Mouse (Mus musculus): ENCODE measurements around the gene Ube2o. TPM values are rescaled to one million over a fixed set of nuclear protein-coding genes. Genes with fewer than 3 reads are reported as not detected.
"Not testable (repeated sequence)": the region's sequence is repeated elsewhere in the genome, so short reads cannot be mapped to it uniquely, and the experiment has no call there.

Ube2o gene
- polyA plus RNA-seq, 1 experiment: 80.5 TPM

DNA sequence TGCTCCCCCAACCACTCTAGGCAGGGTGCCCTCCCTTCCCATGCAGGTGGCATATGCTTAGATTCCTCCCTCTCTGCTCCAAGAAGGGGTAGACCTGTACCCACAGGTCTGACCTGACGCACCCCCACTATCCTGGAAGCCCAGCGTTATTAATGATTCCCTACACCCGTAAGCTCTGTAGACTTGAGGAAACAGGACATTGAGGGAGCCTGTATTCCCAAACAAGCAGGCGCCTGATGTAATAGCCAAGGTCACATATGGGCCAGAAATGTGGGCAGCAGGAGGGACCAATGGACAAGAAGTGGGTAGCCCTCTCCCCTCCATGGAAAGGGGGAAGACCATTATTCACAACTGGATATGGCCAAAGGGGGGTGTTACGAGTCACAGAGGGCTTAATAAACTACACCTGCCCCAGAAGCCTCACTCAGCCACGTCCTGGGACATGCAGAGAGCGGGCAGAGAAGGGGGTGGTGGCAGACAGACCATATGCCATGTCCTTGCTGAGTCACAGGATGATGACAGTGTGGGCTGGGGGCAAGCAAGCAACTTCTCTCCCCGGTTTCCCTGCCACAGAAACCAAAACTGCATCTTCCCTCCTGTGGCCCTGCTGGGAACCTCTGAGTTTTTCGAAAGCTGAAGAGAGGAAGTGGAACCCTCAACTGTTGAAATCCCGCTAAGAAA lies 35.3 kb upstream of the Ube2o start:
- Histone ChIP-seq H3K36me3 (ENCODE audit: control insufficient read depth) (peaks cover 74% of the 10 kb centered on the region), H3K27me3 (ENCODE audit: control insufficient read depth) (no peaks in the 10 kb centered on the region), H3K9me3 (ENCODE audit: control insufficient read depth, low read length) (no peaks in the 10 kb centered on the region), H3K4me3 (replicated peaks) (peak overlapping the region; percentile 65), H3K4me1 (ENCODE audit: control insufficient read depth) (peaks cover 100% of the 10 kb centered on the region)
- TF ChIP-seq TAL1 (IDR thresholded peaks at IDR 0.05; ENCODE audit: low read length): no peak
- TF ChIP-seq GATA1 (IDR thresholded peaks at IDR 0.05; ENCODE audit: low read length): no peak

DNA sequence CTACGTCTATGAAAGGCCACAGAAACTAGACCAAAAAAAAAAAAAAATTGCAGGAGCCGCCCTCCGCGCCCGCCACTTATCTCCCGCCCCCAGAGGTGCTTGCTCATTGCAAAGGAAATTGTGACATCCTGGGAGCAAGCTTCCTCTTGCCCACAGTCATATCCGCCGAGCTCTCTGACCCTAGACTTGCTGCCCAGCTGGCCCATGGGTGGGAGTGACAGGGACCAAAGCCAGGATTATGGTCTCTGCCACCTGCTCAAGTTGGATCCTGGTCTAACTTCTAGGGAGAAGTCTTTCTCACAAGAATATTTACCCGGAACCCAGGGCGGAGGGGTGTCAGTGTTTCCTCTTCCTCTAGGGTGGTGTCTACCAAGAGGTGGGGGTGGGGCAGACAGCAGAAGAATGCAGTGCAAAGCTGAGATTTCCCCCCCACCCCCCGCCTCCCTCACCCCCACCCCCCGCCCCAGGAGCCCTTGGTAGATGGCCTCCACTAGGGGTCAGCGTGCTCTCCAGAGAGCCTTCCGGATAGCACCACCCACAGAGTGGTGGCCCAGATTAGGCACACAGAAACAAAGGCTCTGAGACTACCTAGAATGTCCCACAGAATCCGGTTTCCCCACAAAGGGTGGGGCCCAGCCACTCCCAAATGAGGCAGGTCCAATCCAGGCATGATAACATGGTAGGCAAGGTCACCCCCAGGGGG lies 34.6 kb upstream of the Ube2o start:
- TF ChIP-seq TAL1 (IDR thresholded peaks at IDR 0.05; ENCODE audit: low read length): peak; percentile 52; the same call in 2 of the 3 replicates
- peak; percentile 71 for TF ChIP-seq GATA1 (IDR thresholded peaks at IDR 0.05; ENCODE audit: low read length)
- Histone ChIP-seq H3K4me3 (replicated peaks) (peak overlapping the region; percentile 65), H3K27me3 (ENCODE audit: control insufficient read depth) (no peaks in the 10 kb centered on the region), H3K4me1 (ENCODE audit: control insufficient read depth) (peaks cover 97% of the 10 kb centered on the region), H3K9me3 (ENCODE audit: control insufficient read depth, low read length) (no peaks in the 10 kb centered on the region), H3K36me3 (ENCODE audit: control insufficient read depth) (peaks cover 72% of the 10 kb centered on the region)

DNA sequence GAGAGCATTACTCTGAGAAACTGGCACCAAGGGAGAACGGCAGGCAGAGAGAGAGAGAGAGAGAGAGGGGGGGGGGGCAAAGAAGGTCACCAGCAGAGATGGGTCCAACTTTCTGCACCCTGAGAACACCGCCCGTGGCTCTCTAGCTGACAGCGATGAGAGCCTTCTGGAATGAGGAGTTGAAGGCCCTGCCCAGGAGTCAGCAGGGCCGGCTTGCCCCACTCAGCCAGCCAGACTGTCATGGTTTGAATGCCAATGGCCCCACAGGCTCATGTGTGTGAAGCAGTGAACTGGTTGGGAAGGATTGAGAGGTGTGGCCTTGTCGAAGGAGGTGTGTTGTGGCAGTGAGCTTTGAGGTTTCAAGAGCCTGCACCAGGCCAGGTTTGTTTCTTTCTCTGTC lies 32.0 kb upstream of the Ube2o start:
- H3K9me3 ChIP-seq (ENCODE audit: control insufficient read depth, low read length): no peaks in the 10 kb centered on the region
- H3K36me3 ChIP-seq (ENCODE audit: control insufficient read depth): peaks cover 75% of the 10 kb centered on the region
- no peak overlapping the region for H3K4me3 ChIP-seq (replicated peaks)
- H3K27me3 ChIP-seq (ENCODE audit: control insufficient read depth): no peaks in the 10 kb centered on the region
- TF ChIP-seq TAL1 (IDR thresholded peaks at IDR 0.05; ENCODE audit: low read length) (no peak), GATA1 (IDR thresholded peaks at IDR 0.05; ENCODE audit: low read length) (no peak)
- H3K4me1 ChIP-seq (ENCODE audit: control insufficient read depth): peaks cover 84% of the 10 kb centered on the region

DNA sequence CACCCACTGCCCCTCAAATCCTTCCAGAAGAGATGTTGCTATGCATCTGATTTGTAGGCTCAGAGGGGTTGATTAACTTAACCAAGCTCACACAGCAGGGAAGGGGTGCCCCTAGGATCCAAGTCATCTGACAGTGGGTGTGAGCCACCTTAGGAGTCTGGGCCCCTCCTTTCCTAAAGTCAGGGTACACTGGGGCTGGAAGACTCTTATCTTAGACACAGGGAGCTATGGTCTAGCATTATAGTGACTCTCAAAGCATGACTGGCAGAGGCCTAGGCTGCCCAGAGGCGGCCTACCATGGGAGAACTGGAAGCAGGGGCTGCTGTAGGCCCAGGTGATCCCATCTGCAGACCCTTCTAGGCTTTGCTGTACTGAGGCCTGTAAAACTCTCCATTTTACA lies 31.3 kb upstream of the Ube2o start:
- H3K4me1 ChIP-seq (ENCODE audit: control insufficient read depth): peaks cover 80% of the 10 kb centered on the region
- peaks cover 75% of the 10 kb centered on the region for H3K36me3 ChIP-seq (ENCODE audit: control insufficient read depth)
- H3K4me3 ChIP-seq (replicated peaks): no peak overlapping the region
- TF ChIP-seq GATA1 (IDR thresholded peaks at IDR 0.05; ENCODE audit: low read length) (no peak), TAL1 (IDR thresholded peaks at IDR 0.05; ENCODE audit: low read length) (no peak)
- no peaks in the 10 kb centered on the region for H3K9me3 ChIP-seq (ENCODE audit: control insufficient read depth, low read length)
- H3K27me3 ChIP-seq (ENCODE audit: control insufficient read depth): no peaks in the 10 kb centered on the region

DNA sequence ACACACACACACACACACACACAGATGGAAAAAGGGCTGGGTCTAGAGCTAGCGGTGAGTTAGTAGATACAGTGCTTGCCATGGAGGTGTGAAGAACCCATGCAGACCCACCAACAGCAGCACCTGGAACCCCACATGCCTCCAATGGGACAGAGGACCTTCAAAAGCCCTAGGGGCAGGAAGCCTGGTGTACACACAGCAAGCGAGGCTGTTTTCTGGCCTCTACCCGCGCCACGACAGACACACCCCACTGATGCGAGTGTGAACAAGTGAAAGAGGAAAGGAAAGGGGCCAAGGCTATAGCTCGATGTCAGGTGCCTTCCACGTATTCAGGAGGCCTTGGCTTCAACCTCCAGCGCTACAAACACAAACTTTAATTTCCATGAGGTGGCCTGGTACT lies 30.6 kb upstream of the Ube2o start:
- H3K9me3 ChIP-seq (ENCODE audit: control insufficient read depth, low read length): no peaks in the 10 kb centered on the region
- peaks cover 77% of the 10 kb centered on the region for H3K36me3 ChIP-seq (ENCODE audit: control insufficient read depth)
- TF ChIP-seq GATA1 (IDR thresholded peaks at IDR 0.05; ENCODE audit: low read length) (no peak), TAL1 (IDR thresholded peaks at IDR 0.05; ENCODE audit: low read length) (no peak)
- no peak overlapping the region for H3K4me3 ChIP-seq (replicated peaks)
- H3K27me3 ChIP-seq (ENCODE audit: control insufficient read depth): no peaks in the 10 kb centered on the region
- peaks cover 74% of the 10 kb centered on the region for H3K4me1 ChIP-seq (ENCODE audit: control insufficient read depth)

DNA sequence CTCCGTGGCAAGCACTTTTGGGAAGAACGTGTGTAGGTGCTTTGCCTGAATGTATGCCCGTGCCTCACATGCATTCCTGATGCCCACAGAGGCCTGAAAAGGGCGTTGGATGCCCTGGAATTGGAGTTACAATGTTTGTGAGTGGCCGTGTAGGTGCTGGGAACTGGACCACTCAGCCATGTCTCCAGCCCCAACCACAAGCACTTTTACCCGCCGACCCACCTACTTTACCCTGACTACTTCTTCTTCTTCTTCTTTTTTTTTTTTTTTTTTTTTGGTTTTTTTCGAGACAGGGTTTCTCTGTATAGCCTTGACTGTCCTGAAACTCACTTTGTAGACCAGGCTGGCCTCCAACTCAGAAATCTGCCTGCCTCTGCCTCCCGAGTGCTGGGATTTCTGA lies 29.9 kb upstream of the Ube2o start:
- peaks cover 66% of the 10 kb centered on the region for H3K4me1 ChIP-seq (ENCODE audit: control insufficient read depth)
- not testable (repeated sequence) for H3K27me3 ChIP-seq (ENCODE audit: control insufficient read depth); H3K4me3 ChIP-seq (replicated peaks); H3K9me3 ChIP-seq (ENCODE audit: control insufficient read depth, low read length)
- peaks cover 80% of the 10 kb centered on the region for H3K36me3 ChIP-seq (ENCODE audit: control insufficient read depth)

DNA sequence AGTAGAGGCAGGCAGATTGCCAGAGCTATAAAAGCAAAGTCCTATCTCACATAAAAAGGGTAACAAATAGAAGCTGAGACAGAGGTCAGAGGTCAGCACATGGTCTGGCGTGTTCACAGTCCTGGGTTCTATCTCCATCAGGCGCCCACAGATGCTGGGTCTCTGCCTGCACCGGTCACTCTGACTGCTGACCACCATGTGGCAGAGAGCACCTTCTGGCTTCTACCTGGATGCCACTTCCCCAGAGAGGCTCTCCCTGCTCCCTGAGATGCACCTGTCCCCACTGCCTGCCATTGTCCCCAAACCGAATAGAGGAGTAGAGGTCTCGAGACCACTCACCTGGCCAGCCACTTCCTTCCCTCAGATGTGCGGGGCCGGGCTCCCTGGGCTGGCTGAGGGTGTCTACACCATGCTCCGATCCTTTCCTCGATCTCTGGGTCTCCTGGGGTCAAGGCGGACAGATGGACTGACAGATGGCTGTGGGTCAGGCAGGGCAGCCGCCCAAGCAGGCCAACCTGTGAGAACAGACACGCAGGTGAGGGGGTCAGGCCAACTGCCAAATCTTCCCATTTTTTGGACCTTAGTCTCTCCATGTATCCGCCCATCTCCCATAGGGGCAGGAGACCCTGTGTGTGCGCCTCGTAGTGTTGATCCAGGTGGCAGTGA lies 28.9 kb upstream of the Ube2o start:
- Histone ChIP-seq H3K4me1 (ENCODE audit: control insufficient read depth) (peaks cover 56% of the 10 kb centered on the region), H3K4me3 (replicated peaks) (no peak overlapping the region)

GRCm38 (mm10) chr11:116607717-116608116 lies 26.5 kb upstream of the Ube2o start:
- H3K9me3 ChIP-seq (ENCODE audit: control insufficient read depth, low read length): no peaks in the 10 kb centered on the region
- no peak for TF ChIP-seq GATA1 (IDR thresholded peaks at IDR 0.05; ENCODE audit: low read length)
- TF ChIP-seq TAL1 (IDR thresholded peaks at IDR 0.05; ENCODE audit: low read length): no peak
- H3K27me3 ChIP-seq (ENCODE audit: control insufficient read depth): no peaks in the 10 kb centered on the region
- H3K4me3 ChIP-seq (replicated peaks): no peak overlapping the region
- H3K4me1 ChIP-seq (ENCODE audit: control insufficient read depth): peaks cover 40% of the 10 kb centered on the region
- H3K36me3 ChIP-seq (ENCODE audit: control insufficient read depth): peaks cover 92% of the 10 kb centered on the region

More for the DNA sequence above, 28.9 kb upstream of the Ube2o start:
- Histone ChIP-seq H3K9me3 (ENCODE audit: control insufficient read depth, low read length) (no peaks in the 10 kb centered on the region), H3K27me3 (ENCODE audit: control insufficient read depth) (no peaks in the 10 kb centered on the region), H3K36me3 (ENCODE audit: control insufficient read depth) (peaks cover 91% of the 10 kb centered on the region)
- TF ChIP-seq GATA1 (IDR thresholded peaks at IDR 0.05; ENCODE audit: low read length) (no peak), TAL1 (IDR thresholded peaks at IDR 0.05; ENCODE audit: low read length) (no peak)

GRCm38 (mm10) chr11:116604097-116604496 lies 22.9 kb upstream of the Ube2o start:
- Histone ChIP-seq H3K27me3 (ENCODE audit: control insufficient read depth) (no peaks in the 10 kb centered on the region), H3K36me3 (ENCODE audit: control insufficient read depth) (peaks cover 99% of the 10 kb centered on the region), H3K4me1 (ENCODE audit: control insufficient read depth) (peaks cover 16% of the 10 kb centered on the region), H3K9me3 (ENCODE audit: control insufficient read depth, low read length) (no peaks in the 10 kb centered on the region), H3K4me3 (replicated peaks) (no peak overlapping the region)
- TF ChIP-seq TAL1 (IDR thresholded peaks at IDR 0.05; ENCODE audit: low read length) (no peak), GATA1 (IDR thresholded peaks at IDR 0.05; ENCODE audit: low read length) (no peak)

Data from erythroblast, embryonic 14.5 days (primary cell).